Mouse (Mus musculus): ENCODE data around the gene Nphp1. TPM values are rescaled to one million over a fixed set of nuclear protein-coding genes. Genes with fewer than 3 reads are reported as not detected.

Nphp1 gene
- polyA plus RNA-seq, 1 experiment from 2014 or later: 17.3 TPM

GRCm38 (mm10) chr2:127749376-127749775 is 39.3 kb downstream of the Nphp1 start:
- no peak for DNase-seq (ENCODE audit: low spot score)

DNA sequence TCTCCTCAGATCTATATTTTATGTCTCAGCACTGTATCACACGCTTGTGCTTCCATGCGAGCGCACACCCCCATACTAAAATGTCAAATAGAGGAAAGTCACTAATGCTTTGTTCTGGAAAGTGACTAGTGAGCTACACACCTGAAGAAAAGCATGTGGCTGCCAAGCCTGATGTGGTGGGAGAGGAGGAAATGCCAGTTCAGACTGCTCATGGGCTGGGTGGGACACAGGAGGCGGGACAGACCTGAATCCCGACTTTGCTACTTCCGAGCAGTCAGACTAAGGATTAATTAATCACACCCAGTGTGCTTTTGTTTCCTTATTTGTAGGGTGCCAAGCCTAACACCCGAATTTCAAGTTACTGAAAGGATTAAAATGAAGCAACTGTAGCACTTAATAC is 40.4 kb downstream of the Nphp1 start:
- no peak for DNase-seq (ENCODE audit: low spot score)

GRCm38 (mm10) chr2:127742637-127743036 is 46.1 kb downstream of the Nphp1 start:
- no peak for DNase-seq (ENCODE audit: low spot score)

- no peak for DNase-seq (ENCODE audit: low spot score)
Observed at GRCm38 (mm10) chr2:127740756-127741519, 47.8 kb downstream of the Nphp1 start.

DNA sequence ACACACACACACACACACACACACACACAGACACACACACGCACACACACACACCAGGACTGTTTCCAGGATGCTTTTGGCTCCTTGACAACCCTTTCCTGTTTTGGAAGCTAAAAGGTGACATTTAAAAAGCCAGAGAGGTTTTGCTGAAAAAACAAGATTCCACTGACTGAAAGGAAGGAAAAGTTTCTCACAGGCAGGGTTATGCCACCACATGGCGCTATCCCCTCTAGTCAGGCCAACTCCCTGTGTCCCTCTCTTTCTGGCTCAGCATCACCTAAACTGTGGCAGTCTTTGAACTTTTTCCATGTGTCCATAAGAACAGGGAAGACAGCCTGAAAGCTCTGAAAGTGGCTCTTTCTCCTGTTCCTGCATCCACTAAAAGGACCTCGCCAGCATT is 50.8 kb downstream of the Nphp1 start:
- no peak for DNase-seq (ENCODE audit: low spot score)

DNA sequence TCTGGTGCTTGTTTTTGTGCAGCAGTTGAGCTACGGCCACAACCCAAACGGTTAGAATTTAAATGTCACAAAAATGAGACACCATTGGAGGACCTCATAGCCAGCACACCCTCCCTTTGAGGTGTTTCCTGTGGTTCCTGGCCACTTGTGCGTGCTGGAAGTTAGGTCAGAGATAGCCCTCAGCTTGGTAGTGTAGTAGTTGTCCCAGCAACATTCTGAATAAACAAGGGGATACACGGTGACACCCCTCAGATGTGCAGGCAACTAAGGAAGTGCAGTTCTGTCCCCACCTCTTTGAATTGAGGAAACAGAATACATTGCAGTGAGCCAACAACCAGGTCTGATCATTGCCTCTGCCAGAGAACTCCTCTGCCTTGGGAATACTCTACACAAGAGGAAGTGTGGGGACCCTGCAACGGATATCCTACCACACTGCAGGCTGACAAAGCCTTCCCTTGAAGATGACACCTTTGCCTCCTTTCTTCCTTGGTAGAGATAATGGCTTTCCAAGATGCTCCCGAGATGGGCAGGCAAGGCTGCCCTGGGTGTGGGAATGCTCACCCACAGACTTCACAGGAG is 52.0 kb downstream of the Nphp1 start:
- DNase-seq (ENCODE audit: low spot score): no peak

DNA sequence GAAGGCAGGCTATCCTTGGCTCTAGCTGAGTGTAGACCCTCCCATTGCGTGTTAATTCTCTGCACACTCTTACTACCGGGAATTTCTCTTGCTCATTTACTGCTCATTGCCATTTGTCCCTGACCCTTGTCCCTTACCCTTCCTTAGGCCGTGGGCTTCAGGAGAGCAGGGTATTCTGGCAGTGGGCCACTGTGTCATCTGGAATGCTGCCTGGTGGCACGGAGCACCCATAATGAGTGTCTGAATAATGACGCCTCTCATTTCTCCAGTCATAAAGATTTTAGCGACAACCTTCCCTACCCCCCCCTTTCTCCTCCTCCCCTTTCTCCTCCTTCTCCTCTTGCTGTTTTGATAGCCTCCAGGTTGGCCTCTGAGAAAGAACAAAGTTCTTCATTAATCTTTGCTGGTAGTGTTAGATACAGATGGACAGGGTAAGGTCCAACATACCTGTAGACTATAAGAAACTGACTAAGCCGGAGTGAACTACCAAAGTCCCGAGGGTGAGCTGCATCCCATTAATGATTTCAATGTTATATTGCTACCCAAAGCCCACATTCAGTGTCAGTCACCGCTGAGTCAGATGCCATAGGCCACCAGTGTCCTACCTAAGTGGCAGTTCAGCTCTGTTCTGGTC is 53.1 kb downstream of the Nphp1 start:
- no peak for DNase-seq (ENCODE audit: low spot score)

DNA sequence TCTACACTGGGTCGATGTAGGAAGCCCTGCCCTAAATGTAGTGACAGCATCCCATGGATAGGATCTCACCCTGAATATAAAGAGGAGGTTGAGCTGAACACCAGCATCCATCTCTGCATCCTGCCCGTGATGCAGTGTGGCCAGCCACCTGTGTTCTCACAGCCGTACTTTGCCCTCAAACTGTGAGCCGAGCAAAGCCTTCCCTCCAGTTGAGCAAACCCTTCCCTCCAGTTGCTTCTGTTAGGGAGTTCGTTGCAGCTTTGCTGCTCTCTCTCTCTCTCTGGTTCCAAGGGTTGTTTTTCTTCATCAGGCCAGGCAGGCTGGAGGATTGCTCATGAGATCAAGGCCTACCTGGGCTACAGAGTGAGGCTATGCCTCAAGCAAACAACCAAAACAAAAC is 53.8 kb downstream of the Nphp1 start:
- no peak for DNase-seq (ENCODE audit: low spot score)

DNA sequence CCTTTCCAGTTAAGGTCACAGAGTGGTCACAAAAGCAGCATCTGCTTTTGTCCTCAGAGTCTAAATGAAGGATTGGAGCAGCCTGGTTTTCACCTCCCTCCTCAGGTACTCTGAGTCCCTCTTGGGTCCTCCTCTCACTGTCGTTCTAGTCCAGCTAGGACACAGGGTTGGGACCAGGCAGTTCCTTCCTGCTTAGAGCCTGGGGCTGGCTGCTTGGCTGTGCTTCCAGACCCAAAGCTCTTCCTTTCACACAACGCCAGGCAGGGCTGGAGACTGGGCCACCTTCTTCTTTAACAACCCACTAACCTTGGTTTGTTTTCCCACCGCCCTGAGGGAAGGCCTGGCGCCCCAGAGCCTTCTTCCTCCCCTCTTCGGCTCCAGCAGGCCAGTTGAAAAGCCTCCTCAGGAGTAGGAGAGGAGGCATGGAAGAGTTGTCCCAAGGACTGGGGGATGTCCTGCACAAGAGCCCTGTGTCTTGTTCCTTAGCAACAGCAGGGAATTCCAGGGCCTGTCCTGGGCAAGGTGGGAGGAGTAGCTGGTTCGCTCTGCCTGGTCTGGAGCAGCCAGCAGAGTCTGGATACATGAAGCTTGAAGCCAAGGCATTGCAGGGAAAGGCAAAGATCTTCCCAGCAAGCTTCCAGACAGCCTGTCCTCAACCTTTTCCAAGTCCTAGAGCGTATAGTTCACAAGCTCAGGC is 58.2 kb downstream of the Nphp1 start:
- no peak for DNase-seq (ENCODE audit: low spot score)

GRCm38 (mm10) chr2:127729671-127730070 is 59.0 kb downstream of the Nphp1 start, which contains the start of gene Mall:
TSS of gene Mall (minus strand) at chr2:127729932.
- DNase-seq (ENCODE audit: low spot score): no peak

DNA sequence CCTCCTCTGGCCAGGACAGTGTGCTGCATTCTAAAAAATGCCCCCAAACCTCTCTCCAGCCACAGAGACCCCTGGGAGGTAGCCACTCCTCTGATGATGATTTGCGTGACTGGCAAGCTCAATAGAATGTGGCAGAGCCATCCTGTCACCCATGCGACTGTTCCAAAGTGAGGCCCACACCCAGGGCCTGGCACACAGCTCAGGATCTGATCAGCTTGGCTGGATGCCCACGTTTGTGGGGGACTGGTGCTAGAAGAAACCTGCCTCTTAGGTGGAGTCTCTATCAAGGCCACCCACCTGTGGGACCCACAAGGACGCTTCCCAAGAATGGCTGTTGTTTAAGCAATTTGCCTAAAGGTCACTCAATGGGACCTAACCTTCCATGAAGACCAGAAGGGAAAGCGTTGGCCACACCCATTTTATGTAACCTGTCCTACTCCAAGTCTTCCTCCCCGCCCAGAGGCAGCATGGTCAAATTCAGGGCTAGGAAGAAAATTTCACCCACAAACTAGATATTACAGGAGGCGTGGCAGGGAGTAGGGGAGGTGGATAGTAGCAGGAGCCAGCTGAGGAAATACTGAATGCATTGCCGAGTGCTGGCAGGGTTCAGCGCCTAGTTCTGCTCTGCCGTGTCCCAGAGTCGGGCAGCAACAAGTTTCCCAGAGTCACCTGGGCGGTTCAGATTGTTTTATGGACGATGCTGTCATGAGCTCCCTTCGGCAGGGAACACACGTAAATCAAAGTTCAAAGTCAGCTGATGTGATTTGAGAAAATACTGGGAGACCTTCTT is 59.8 kb downstream of the Nphp1 start:
- no peak for DNase-seq (ENCODE audit: low spot score)

- no peak for DNase-seq (ENCODE audit: low spot score)
Observed at GRCm38 (mm10) chr2:127728146-127728545, 60.6 kb downstream of the Nphp1 start.

- DNase-seq (ENCODE audit: low spot score): no peak
Observed at GRCm38 (mm10) chr2:127723193-127723592, 65.5 kb downstream of the Nphp1 start.

DNA sequence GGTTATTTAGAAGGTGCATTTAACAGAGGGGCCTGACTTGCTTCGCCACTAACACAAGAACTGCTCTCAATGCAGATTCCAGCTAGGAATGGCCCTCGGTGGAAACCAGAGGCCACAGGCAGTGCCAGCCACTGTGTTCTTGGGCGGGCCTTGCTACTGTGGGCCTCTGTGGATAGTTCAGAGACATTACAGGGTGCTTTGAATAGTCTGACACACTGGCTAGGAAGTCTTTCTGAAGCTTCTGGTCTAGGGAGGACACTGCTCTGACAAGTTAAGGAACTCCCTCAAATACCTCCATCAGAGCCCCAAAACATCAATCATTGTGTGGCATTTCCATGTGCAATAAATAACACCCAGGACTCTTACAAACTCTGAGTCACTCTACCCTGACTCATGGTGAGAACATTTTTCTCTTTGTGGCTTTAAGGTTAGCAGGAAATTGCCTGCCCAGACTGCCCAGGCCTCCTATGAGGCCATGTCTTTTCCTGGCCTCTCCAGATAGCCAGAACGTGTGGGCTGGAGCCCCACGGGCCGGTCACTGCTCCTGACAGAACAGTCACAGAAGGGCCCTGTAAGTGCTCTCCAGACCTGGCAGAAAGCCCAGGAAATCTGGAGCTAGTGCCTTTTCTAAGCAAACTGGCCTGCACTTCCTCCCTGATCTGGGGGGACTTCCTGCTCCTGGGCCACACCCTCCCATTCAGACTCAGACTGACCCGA is 66.4 kb downstream of the Nphp1 start:
- DNase-seq (ENCODE audit: low spot score): no peak

- no peak for DNase-seq (ENCODE audit: low spot score)
Observed at GRCm38 (mm10) chr2:127718839-127719468, 69.7 kb downstream of the Nphp1 start.

- no peak for DNase-seq (ENCODE audit: low spot score)
Observed at GRCm38 (mm10) chr2:127714726-127715125, 74.0 kb downstream of the Nphp1 start.

DNA sequence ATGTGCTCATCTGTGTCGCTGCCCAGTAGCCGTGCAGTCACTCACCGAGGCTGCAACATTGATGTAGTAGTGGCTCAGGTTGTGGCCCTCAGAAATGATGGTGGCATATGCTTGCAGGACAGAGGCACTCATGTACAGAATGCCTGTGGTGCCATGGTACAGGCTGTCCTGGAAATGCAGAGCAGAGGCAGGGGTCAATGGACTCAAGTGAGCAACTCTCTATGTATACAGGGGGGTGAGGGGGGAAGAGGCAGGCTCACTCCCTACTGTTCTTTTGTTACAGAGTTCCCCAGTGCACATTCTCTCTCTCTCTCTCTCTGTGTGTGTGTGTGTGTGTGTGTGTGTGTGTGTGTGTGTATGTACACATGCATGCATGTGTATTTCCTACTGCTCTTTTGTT is 79.9 kb downstream of the Nphp1 start:
- no peak for DNase-seq (ENCODE audit: low spot score)

DNA sequence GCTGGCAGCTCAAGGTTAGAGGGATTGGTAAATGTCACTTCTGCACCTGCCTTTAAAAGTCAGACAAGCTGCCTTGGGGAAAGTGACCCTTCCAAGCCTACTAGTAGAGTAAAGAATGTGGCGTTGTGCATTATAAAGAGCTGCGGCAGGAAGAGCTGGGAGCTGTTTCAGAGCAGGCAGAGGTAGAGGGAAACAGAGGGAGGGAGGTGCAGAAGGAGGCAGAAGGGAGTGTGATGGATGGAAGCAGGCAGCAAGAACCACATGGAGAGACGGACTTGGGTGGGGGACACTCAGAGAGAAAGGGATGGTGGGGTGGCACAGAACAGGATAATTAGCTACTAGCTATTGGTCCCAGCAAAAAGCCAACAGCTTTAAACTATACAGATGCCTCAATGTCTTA is 80.6 kb downstream of the Nphp1 start:
- DNase-seq (ENCODE audit: low spot score): no peak

DNA sequence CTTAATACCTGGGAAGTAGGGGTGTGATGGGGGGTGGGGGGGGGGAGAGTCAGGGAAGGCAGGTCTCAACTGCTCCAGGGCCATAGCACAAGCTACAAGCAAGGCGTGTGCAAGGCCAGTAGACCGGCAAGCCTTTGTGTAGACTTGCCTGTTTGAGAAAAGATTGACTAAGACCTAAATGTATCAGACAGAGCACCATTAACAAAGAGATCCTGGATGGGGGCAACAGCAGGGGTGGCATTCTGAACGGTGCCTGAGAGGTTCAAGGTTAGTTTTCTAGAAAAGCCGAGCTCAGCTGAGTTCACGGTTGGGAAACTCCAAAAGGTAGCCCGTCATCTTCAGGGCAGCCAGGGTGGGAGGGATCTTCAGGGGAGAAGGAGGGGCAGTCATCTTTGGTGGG is 83.4 kb downstream of the Nphp1 start:
- DNase-seq (ENCODE audit: low spot score): no peak
